9 mouse cellular contexts compared by ENCODE assay signal in the genomic region with DNA sequence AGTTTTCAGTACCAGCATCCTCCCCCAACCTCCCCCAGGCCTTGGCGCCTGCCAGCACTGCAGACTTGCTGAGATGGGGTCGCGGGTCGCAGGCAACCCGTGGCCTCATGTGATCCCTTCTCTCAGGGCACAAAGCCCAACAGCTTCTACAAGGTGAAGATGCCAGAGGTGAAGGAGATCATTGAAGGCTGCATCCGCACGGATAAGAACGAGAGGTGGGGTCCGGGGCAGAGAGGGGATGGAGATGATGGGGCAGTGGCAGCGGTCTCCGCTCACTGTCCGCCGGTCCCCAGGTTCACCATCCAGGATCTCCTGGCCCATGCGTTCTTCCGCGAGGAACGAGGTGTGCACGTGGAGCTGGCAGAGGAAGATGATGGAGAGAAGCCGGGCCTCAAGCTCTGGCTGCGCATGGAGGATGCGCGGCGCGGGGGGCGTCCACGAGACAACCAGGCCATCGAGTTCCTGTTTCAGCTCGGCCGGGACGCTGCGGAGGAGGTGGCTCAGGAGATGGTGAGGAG. TPM values are rescaled to one million over a fixed set of nuclear protein-coding genes. Genes with fewer than 3 reads are reported as not detected.
DNase-seq lines count a peak whose midpoint lies in the region; ATAC-seq and TF ChIP-seq lines count a peak whose summit lies in the region.
"Had no signal": no experiment of that assay in that cellular context is flagged by ENCODE, and none has a peak within 500 bp of the region (broad histone marks: within the 10 kb centered on the region; RNA-seq: fewer than 3 reads in every experiment).

No protein-coding gene starts in this region.

- TF ChIP-seq CTCF in heart, postnatal 0 days (IDR thresholded peaks at IDR 0.05; ENCODE audit: low read depth) = no peak

- no peak for DNase-seq in heart, postnatal 0 days (ENCODE audit: low spot score)
- DNase-seq in heart, postnatal 36 days = no peak
- DNase-seq in embryo, embryonic 9.5 days (ENCODE audit: extremely low spot score) = peak; percentile 46
- no peak for DNase-seq in intestine, embryonic 14.5 days (ENCODE audit: low spot score)
- DNase-seq in neural tube, embryonic 11.5 days (ENCODE audit: low spot score) = peak; percentile 46
- DNase-seq in urinary bladder, postnatal 10 days (ENCODE audit: low spot score) = no peak
- DNase-seq in spleen, postnatal 14 days (ENCODE audit: low spot score in 2 of 2) = no peak
- DNase-seq in spleen, postnatal 36 days (ENCODE audit: low spot score in 2 of 2) = no peak

- intact Hi-C loops in heart, postnatal 36 days (cut with DNase I) = no loop called here

- H3K9ac ChIP-seq in heart, postnatal 0 days (replicated peaks; ENCODE audit: low read depth, low read length) = no peak overlapping the region
- H3K9ac ChIP-seq in intestine, embryonic 14.5 days (ENCODE audit: low read length) = 0 out of 2 replicates have a peak overlapping the region, but pooled peaks have one; percentile 8
- peak overlapping the region; percentile 33 for H3K9ac ChIP-seq in neural tube, embryonic 11.5 days (ENCODE audit: low read length)

- ATAC-seq in heart, postnatal 0 days (ENCODE audit: insufficient read depth, low read depth) = no peak
- no peak for ATAC-seq in intestine, embryonic 14.5 days (replicated peaks; ENCODE audit: low FRiP score, low TSS enrichment, low read depth)
- no peak for ATAC-seq in neural tube, embryonic 11.5 days (ENCODE audit: insufficient read depth, low FRiP score, low TSS enrichment)

- H3K9me3 ChIP-seq in heart, postnatal 0 days (replicated peaks; ENCODE audit: control insufficient read depth, low read length) = no peaks in the 10 kb centered on the region
- H3K9me3 ChIP-seq in intestine, embryonic 14.5 days (ENCODE audit: control insufficient read depth, low read length) = no peaks in the 10 kb centered on the region
- H3K9me3 ChIP-seq in neural tube, embryonic 11.5 days (ENCODE audit: control insufficient read depth, low read length) = no peaks in the 10 kb centered on the region

- H3K27ac ChIP-seq in heart, postnatal 0 days (ENCODE audit: low read depth) = no peak overlapping the region
- no peak overlapping the region for H3K27ac ChIP-seq in intestine, embryonic 14.5 days (ENCODE audit: low read depth)
- no peak overlapping the region for H3K27ac ChIP-seq in neural tube, embryonic 11.5 days (ENCODE audit: low read depth, low read length)

- H3K4me3 ChIP-seq in heart, postnatal 0 days (ENCODE audit: low read depth, low read length) = peak overlapping the region; percentile 13; the same call in 1 of the 2 replicates
- H3K4me3 ChIP-seq in intestine, embryonic 14.5 days (ENCODE audit: low read depth, low read length) = peak overlapping the region; percentile 19
- H3K4me3 ChIP-seq in neural tube, embryonic 11.5 days (ENCODE audit: low read depth, low read length) = peak overlapping the region; percentile 19

- TF ChIP-seq EP300 in heart, postnatal 0 days (IDR thresholded peaks at IDR 0.05; ENCODE audit: low read depth) = no peak

- H3K27me3 ChIP-seq in heart, postnatal 0 days (ENCODE audit: control insufficient read depth, insufficient read depth, low read length) = peaks cover 40% of the 10 kb centered on the region
- peaks cover 31% of the 10 kb centered on the region for H3K27me3 ChIP-seq in intestine, embryonic 14.5 days (replicated peaks; ENCODE audit: control insufficient read depth, insufficient read depth, low read length)
- H3K27me3 ChIP-seq in neural tube, embryonic 11.5 days (ENCODE audit: control insufficient read depth, insufficient read depth, low read length) = peaks cover 44% of the 10 kb centered on the region

- peak overlapping the region; percentile 24; the same call in 1 of the 2 replicates for H3K4me2 ChIP-seq in heart, postnatal 0 days (ENCODE audit: low read depth, low read length)
- H3K4me2 ChIP-seq in intestine, embryonic 14.5 days (ENCODE audit: low read length) = peak overlapping the region; percentile 50
- peak overlapping the region; percentile 53 for H3K4me2 ChIP-seq in neural tube, embryonic 11.5 days (ENCODE audit: low read depth)

- peaks cover 21% of the 10 kb centered on the region for H3K4me1 ChIP-seq in heart, postnatal 0 days (ENCODE audit: control insufficient read depth, insufficient read depth)
- peaks cover 36% of the 10 kb centered on the region for H3K4me1 ChIP-seq in intestine, embryonic 14.5 days (replicated peaks; ENCODE audit: control insufficient read depth, insufficient read depth, low read length)
- peaks cover 34% of the 10 kb centered on the region for H3K4me1 ChIP-seq in neural tube, embryonic 11.5 days (ENCODE audit: control insufficient read depth, insufficient read depth, low read length)

- no peaks in the 10 kb centered on the region for H3K36me3 ChIP-seq in heart, postnatal 0 days (replicated peaks; ENCODE audit: control insufficient read depth, insufficient read depth, low read length)
- H3K36me3 ChIP-seq in intestine, embryonic 14.5 days (ENCODE audit: control insufficient read depth, insufficient read depth, low read length) = no peaks in the 10 kb centered on the region
- no peaks in the 10 kb centered on the region for H3K36me3 ChIP-seq in neural tube, embryonic 11.5 days (ENCODE audit: control insufficient read depth, insufficient read depth, low read length)

- WGBS in heart, postnatal 0 days = 10% methylated on average over 31 of the region's 31 CpGs
- WGBS in intestine, embryonic 14.5 days = 14% methylated on average over 31 of the region's 31 CpGs
- 3% methylated on average over 31 of the region's 31 CpGs for WGBS in neural tube, embryonic 11.5 days

RNA-seq across cellular contexts. Expression of a gene that starts 4.6 kb away (rescaled TPM):
- total RNA-seq in heart, postnatal 0 days (2014; rRNA removed; ENCODE audit: low replicate concordance) = 2.0 and 3.2 TPM in 2 replicates
- polyA plus RNA-seq in heart, postnatal 0 days (2015; fragmentation: Nextera tagmentation; extraction: Ambion mirVana) = 3.8 and 4.0 TPM in 2 replicates
- 10 to 100 TPM; 18.5 to 19.8 TPM for total RNA-seq in heart, postnatal 36 days (2021)
- 12.6 and 14.4 TPM in 2 replicates for polyA plus RNA-seq in intestine, embryonic 14.5 days (2014; fragmentation: Nextera tagmentation; extraction: Ambion mirVana)
- polyA plus RNA-seq in neural tube, embryonic 11.5 days (2014; fragmentation: Nextera tagmentation; extraction: Ambion mirVana) = 6.4 and 7.6 TPM in 2 replicates
- total RNA-seq: hematopoietic stem cell, adult 5-6 weeks had no signal

RNA-seq across cellular contexts. Expression of a gene that starts 11.5 kb away (rescaled TPM):
- 99.2 and 116 TPM in 2 replicates for total RNA-seq in heart, postnatal 0 days (2014; rRNA removed; ENCODE audit: low replicate concordance)
- 125 and 130 TPM in 2 replicates for polyA plus RNA-seq in heart, postnatal 0 days (2015; fragmentation: Nextera tagmentation; extraction: Ambion mirVana)
- total RNA-seq in heart, postnatal 36 days (2021) = 10 to 100 TPM; 84.6 to 95.8 TPM
- 143 and 150 TPM in 2 replicates for polyA plus RNA-seq in intestine, embryonic 14.5 days (2014; fragmentation: Nextera tagmentation; extraction: Ambion mirVana)
- 124 and 126 TPM in 2 replicates for polyA plus RNA-seq in neural tube, embryonic 11.5 days (2014; fragmentation: Nextera tagmentation; extraction: Ambion mirVana)

RNA-seq across cellular contexts. Expression of a gene that starts 13.8 kb away (rescaled TPM):
- total RNA-seq in heart, postnatal 0 days (2014; rRNA removed; ENCODE audit: low replicate concordance) = not detected in 2 replicates
- 0.22 and 0.56 TPM in 2 replicates for polyA plus RNA-seq in heart, postnatal 0 days (2015; fragmentation: Nextera tagmentation; extraction: Ambion mirVana)
- under 1 TPM; 0.11 to 0.35 TPM for total RNA-seq in heart, postnatal 36 days (2021)
- 1.1 TPM in 2 replicates for polyA plus RNA-seq in intestine, embryonic 14.5 days (2014; fragmentation: Nextera tagmentation; extraction: Ambion mirVana)
- 1.6 and 2.5 TPM in 2 replicates for polyA plus RNA-seq in neural tube, embryonic 11.5 days (2014; fragmentation: Nextera tagmentation; extraction: Ambion mirVana)

RNA-seq across cellular contexts. Expression of a gene that starts 13.9 kb away (rescaled TPM):
- 175 and 216 TPM in 2 replicates for total RNA-seq in heart, postnatal 0 days (2014; rRNA removed; ENCODE audit: low replicate concordance)
- 189 and 206 TPM in 2 replicates for polyA plus RNA-seq in heart, postnatal 0 days (2015; fragmentation: Nextera tagmentation; extraction: Ambion mirVana)
- 10 to 100 TPM; 90.1 to 92.7 TPM for total RNA-seq in heart, postnatal 36 days (2021)
- polyA plus RNA-seq in intestine, embryonic 14.5 days (2014; fragmentation: Nextera tagmentation; extraction: Ambion mirVana) = 260 and 265 TPM in 2 replicates
- polyA plus RNA-seq in neural tube, embryonic 11.5 days (2014; fragmentation: Nextera tagmentation; extraction: Ambion mirVana) = 190 and 196 TPM in 2 replicates

RNA-seq across cellular contexts. Expression of a gene that starts 19.2 kb away (rescaled TPM):
- 159 and 253 TPM in 2 replicates for total RNA-seq in heart, postnatal 0 days (2014; rRNA removed; ENCODE audit: low replicate concordance)
- polyA plus RNA-seq in heart, postnatal 0 days (2015; fragmentation: Nextera tagmentation; extraction: Ambion mirVana) = 181 and 182 TPM in 2 replicates
- 100 to 1,000 TPM in 1 of 2 experiments, 10 to 100 TPM in 1; 88.9 to 132 TPM for total RNA-seq in heart, postnatal 36 days (2021)
- polyA plus RNA-seq in intestine, embryonic 14.5 days (2014; fragmentation: Nextera tagmentation; extraction: Ambion mirVana) = 113 and 122 TPM in 2 replicates
- polyA plus RNA-seq in neural tube, embryonic 11.5 days (2014; fragmentation: Nextera tagmentation; extraction: Ambion mirVana) = 72.6 and 73.3 TPM in 2 replicates
- total RNA-seq: hematopoietic stem cell, adult 5-6 weeks had no signal

Comparison
In these comparisons a context has a peak if more than half of its experiments do, and no peak if none do; other contexts are left out.
1. DNase-seq: peak in embryo, embryonic 9.5 days (single experiment) and neural tube, embryonic 11.5 days (single experiment); none in heart, postnatal 0 days (single experiment), heart, postnatal 36 days (0 of 2), intestine, embryonic 14.5 days (single experiment), urinary bladder, postnatal 10 days (single experiment), spleen, postnatal 14 days (0 of 2) and spleen, postnatal 36 days (0 of 2).
2. Peak in every context shown above with its lines, with median percentiles within 50 percentile points of each other: H3K4me2 ChIP-seq and H3K4me3 ChIP-seq.